Mouse (Mus musculus) neural tube, embryonic 14.5 days (tissue): ENCODE results near the gene P2rx6. TPM values are rescaled to one million over a fixed set of nuclear protein-coding genes. Genes with fewer than 3 reads are reported as not detected.

Experiments used
- polyA plus RNA-seq: library from polyadenylated mRNA; unstranded; fragments of >200 nt; fragmentation: Nextera tagmentation; extraction: Ambion mirVana; gene quantifications from 2 replicates; pipeline ENCODE4 v1.2.1, GENCODE M21; 2014

Gene P2rx6
- polyA plus RNA-seq, 1 experiment from 2014 or later, result 2.7 TPM

Other genes with a start within 250 kb of the P2rx6 start
- 0.83 and 2.3 TPM in 2 replicates for gene Serpind1, start 230.5 kb upstream of the P2rx6 start, polyA plus RNA-seq
- 9.5 and 10.6 TPM in 2 replicates for gene Snap29, start 155.9 kb upstream of the P2rx6 start, polyA plus RNA-seq
- gene Pi4ka, start 155.6 kb upstream of the P2rx6 start, polyA plus RNA-seq, result 73.0 and 83.1 TPM in 2 replicates
- 70.6 and 73.1 TPM in 2 replicates for gene Crkl, start 109.9 kb upstream of the P2rx6 start, polyA plus RNA-seq
- gene Aifm3, start 72.3 kb upstream of the P2rx6 start, polyA plus RNA-seq, result 3.0 and 3.4 TPM in 2 replicates
- gene Lztr1, start 53.2 kb upstream of the P2rx6 start, polyA plus RNA-seq, result 113 and 132 TPM in 2 replicates
- gene Thap7, start 30.7 kb upstream of the P2rx6 start, polyA plus RNA-seq, result 58.6 and 62.7 TPM in 2 replicates
- gene Lrrc74b, start 638 bp upstream of the P2rx6 start, polyA plus RNA-seq, result 0.79 and 1.1 TPM in 2 replicates
- 32.8 and 39.1 TPM in 2 replicates for gene Slc7a4, start 21.3 kb downstream of the P2rx6 start, polyA plus RNA-seq
- gene Smpd4, start 57.5 kb downstream of the P2rx6 start, polyA plus RNA-seq, result 27.7 and 29.3 TPM in 2 replicates
- gene Ccdc74a, start 84.6 kb downstream of the P2rx6 start, polyA plus RNA-seq, result 10.6 and 11.3 TPM in 2 replicates
- 46.9 and 51.0 TPM in 2 replicates for gene Med15, start 171.0 kb downstream of the P2rx6 start, polyA plus RNA-seq
- gene Klhl22, start 197.7 kb downstream of the P2rx6 start, polyA plus RNA-seq, result 90.9 and 98.9 TPM in 2 replicates
- gene Scarf2, start 235.4 kb downstream of the P2rx6 start, polyA plus RNA-seq, result 0.95 and 2.0 TPM in 2 replicates